Mouse (Mus musculus) bone marrow macrophage, adult 2 months (primary cell): ENCODE data around the gene Sh3rf1. TPM values are rescaled to one million over a fixed set of nuclear protein-coding genes. Genes with fewer than 3 reads are reported as not detected.

ENCODE experiments used
- H3K27ac ChIP-seq: 2 replicates; pipeline ENCODE4 v1.5.1; 2012; ENCODE audit warnings: low read depth, low read length; ENCODE audit not compliant: insufficient read depth
- H3K4me1 ChIP-seq: 2 replicates; pipeline ENCODE4 v1.6.1; 2012; ENCODE audit warnings: low read length; ENCODE audit not compliant: control insufficient read depth, insufficient read depth
- H3K4me3 ChIP-seq: 2 replicates; pipeline ENCODE4 v1.5.1; 2012; ENCODE audit warnings: mild to moderate bottlenecking, low read length, moderate library complexity; ENCODE audit not compliant: insufficient read depth
- CTCF ChIP-seq: IDR thresholded peaks from 2 replicates; pipeline ENCODE4 v1.5.1; 2012; ENCODE audit warnings: low read depth, mild to moderate bottlenecking, low read length, moderate library complexity
- POLR2A ChIP-seq: IDR thresholded peaks from 2 replicates; pipeline ENCODE4 v1.6.1; 2012; ENCODE audit warnings: mild to moderate bottlenecking, low read depth, low read length, borderline replicate concordance
- polyA plus RNA-seq: library from polyadenylated mRNA; stranded (reverse); fragments of >200 nt; gene quantifications from 2 replicates; pipeline ENCODE4 v1.2.4, GENCODE M21; 2012; ENCODE audit not compliant: missing spikeins, insufficient read depth, insufficient read length

The Sh3rf1 gene
- polyA plus RNA-seq, 1 experiment = 2.2 TPM

- Histone ChIP-seq H3K4me1 (no peaks in the 10 kb centered on the region), H3K27ac (no peak overlapping the region), H3K4me3 (no peak overlapping the region)
- TF ChIP-seq POLR2A = no peak
Observed at GRCm38 (mm10) chr8:61350443-61350842, 126.8 kb downstream of the Sh3rf1 start.

- TF ChIP-seq POLR2A = no peak
- TF ChIP-seq CTCF = no peak
- no peak overlapping the region for H3K27ac ChIP-seq
Observed at GRCm38 (mm10) chr8:61351638-61352037, 128.0 kb downstream of the Sh3rf1 start.

GRCm38 (mm10) chr8:61355503-61355902, 131.8 kb downstream of the Sh3rf1 start:
- Histone ChIP-seq H3K4me3 (no peak overlapping the region), H3K27ac (no peak overlapping the region), H3K4me1 (no peaks in the 10 kb centered on the region)
- TF ChIP-seq POLR2A = no peak
- no peak for TF ChIP-seq CTCF

More at GRCm38 (mm10) chr8:61351638-61352037, 128.0 kb downstream of the Sh3rf1 start:
- H3K4me1 ChIP-seq = no peaks in the 10 kb centered on the region
- H3K4me3 ChIP-seq = no peak overlapping the region

- TF ChIP-seq POLR2A = no peak
- TF ChIP-seq CTCF = no peak
- Histone ChIP-seq H3K4me1 (no peaks in the 10 kb centered on the region), H3K4me3 (no peak overlapping the region), H3K27ac (no peak overlapping the region)
Observed at GRCm38 (mm10) chr8:61359004-61359403, 135.3 kb downstream of the Sh3rf1 start.

GRCm38 (mm10) chr8:61359851-61360272, 136.2 kb downstream of the Sh3rf1 start:
- Histone ChIP-seq H3K4me3 (no peak overlapping the region), H3K4me1 (no peaks in the 10 kb centered on the region), H3K27ac (no peak overlapping the region)
- TF ChIP-seq CTCF (no peak), POLR2A (no peak)

GRCm38 (mm10) chr8:61360362-61360761, 136.7 kb downstream of the Sh3rf1 start:
- TF ChIP-seq POLR2A (no peak), CTCF (no peak)
- no peak overlapping the region for H3K27ac ChIP-seq
- H3K4me3 ChIP-seq = no peak overlapping the region
- H3K4me1 ChIP-seq = no peaks in the 10 kb centered on the region

- TF ChIP-seq CTCF (no peak), POLR2A (no peak)
- Histone ChIP-seq H3K4me1 (no peaks in the 10 kb centered on the region), H3K27ac (no peak overlapping the region), H3K4me3 (no peak overlapping the region)
Observed at GRCm38 (mm10) chr8:61361476-61361875, 137.8 kb downstream of the Sh3rf1 start.

GRCm38 (mm10) chr8:61362301-61362913, 138.7 kb downstream of the Sh3rf1 start:
- TF ChIP-seq POLR2A = no peak
- TF ChIP-seq CTCF = no peak
- Histone ChIP-seq H3K27ac (no peak overlapping the region), H3K4me1 (no peaks in the 10 kb centered on the region), H3K4me3 (no peak overlapping the region)

GRCm38 (mm10) chr8:61373303-61373702, 149.6 kb downstream of the Sh3rf1 start:
- H3K27ac ChIP-seq = no peak overlapping the region
- TF ChIP-seq POLR2A = no peak
- no peak for TF ChIP-seq CTCF
- no peak overlapping the region for H3K4me3 ChIP-seq
- H3K4me1 ChIP-seq = no peaks in the 10 kb centered on the region

- TF ChIP-seq CTCF (no peak), POLR2A (no peak)
- Histone ChIP-seq H3K4me1 (no peaks in the 10 kb centered on the region), H3K27ac (no peak overlapping the region), H3K4me3 (no peak overlapping the region)
Observed at GRCm38 (mm10) chr8:61374059-61374755, 150.5 kb downstream of the Sh3rf1 start.
